Mouse (Mus musculus): ENCODE measurements at regions not wholly inside any gene's neighbourhood (a gene's known extent, or its start where the extent isn't known, plus 50 kb on each side); places are given as distances from the start of the nearest gene placed in this dataset.
A peak's percentile ranks its signal among the peaks of the same experiment; 100 is the strongest.

- no peak for DNase-seq (ENCODE audit: low spot score)
Observed at GRCm38 (mm10) chr19:52878812-52879502, 161.1 kb downstream of the Xpnpep1 start.

DNA sequence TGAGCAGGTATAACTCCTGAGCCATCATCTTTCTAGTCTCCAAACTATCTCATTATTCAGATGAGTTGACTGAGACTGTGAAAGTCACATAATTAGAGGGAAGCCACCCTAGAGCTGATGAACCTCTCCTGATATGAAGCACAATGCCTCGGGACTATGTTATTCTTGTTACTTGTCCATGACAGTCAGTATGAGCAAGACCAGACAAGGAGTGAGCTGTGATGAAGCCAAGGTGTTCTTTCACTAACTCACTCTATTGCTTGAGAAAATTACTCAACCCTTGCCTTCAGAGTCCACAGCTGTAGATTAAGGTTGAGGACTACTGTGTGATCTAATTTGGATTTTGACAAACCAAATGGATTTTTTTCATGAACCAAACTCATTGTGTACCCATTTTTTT lies 173.4 kb downstream of the Xpnpep1 start:
- DNase-seq (ENCODE audit: low spot score): no peak

GRCm38 (mm10) chr19:52861576-52861975 lies 178.4 kb downstream of the Xpnpep1 start:
- DNase-seq (ENCODE audit: low spot score): no peak

DNA sequence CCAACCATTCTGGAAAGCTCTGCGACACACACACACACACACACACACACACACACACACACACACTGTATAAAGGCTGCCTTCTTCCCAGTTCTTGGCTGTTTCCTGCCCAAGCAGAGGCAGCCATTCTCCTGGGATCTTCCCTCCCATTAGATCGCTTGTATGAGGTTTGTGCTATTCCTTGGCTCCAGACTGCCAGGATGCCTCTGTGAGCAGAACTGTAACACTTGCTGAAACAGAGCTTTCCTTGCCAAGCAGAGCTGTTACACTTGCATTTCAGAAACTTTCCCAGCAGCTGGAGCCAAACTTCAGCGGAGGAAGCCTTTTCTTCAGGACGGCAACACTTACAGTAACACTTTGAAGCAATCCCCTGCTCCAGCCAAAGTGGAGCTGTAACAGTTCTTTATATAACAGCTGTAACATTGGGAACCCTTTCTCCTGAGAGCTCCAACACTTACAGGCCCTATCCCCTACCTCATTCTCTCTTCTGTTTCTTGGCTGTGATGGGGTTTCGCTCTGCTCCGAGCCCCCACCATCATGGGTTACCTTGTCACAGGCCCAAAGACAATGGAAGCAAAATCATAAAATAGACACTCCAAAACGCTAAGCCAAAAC lies 185.8 kb downstream of the Xpnpep1 start:
- DNase-seq (ENCODE audit: low spot score): peak; percentile 38

DNA sequence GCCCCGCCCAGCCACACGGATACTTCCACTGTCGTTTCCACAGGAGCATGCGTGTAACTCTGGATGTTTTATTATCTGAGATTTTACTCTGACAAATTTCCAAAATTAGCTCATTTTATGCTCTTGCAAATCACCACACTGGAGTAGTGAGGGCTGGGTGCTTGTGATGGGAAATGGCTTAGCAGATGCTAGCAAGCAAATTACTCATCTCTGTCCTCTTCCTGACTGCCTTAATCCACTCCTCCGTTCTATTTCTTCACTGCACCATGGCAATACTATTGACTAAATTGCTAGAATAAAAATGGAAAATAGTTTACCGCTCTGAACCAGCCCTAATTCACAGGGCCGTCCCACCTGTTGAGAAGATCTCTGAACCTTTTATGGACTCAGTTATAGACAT lies 223.8 kb downstream of the Xpnpep1 start:
- no peak for DNase-seq (ENCODE audit: low spot score)

DNA sequence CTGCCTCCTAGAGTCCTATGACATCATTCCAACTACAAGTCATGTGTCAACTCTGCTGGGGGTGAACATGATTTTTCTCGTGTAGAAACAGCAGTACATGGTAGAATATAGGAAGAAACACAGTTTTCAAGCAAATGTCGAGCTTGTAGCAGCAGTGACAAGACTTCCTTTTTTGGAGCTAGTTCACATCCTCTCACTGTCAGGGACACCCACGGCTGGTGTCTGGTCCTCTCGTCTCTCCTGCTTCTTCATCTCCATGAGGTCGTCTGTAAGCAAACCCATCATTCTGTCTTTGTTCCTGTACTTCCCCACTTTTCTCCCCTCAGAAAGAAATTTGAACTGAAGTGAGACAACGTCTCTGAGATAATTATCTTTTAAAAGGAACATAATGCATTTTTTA lies 228.0 kb downstream of the Xpnpep1 start:
- DNase-seq (ENCODE audit: low spot score): no peak

DNA sequence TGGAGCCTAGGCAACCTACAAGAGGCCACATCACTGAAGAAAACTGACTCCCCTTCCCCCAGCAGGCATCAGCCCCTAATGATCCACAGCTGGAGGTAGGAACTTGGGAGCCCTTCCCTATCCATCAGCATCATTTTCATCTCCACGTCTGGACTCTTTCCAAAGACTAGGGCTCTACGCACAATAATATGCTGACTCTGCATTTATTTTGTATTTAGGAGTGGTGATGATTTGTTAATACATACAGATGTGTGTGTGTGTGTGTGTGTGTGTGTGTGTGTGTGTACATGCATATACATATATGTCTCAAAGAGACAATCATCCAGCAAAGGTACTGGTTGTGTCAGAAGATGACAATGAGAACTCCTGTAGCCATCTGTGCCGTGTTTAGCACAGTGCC lies 251.2 kb downstream of the Xpnpep1 start:
- no peak for DNase-seq (ENCODE audit: low spot score)

DNA sequence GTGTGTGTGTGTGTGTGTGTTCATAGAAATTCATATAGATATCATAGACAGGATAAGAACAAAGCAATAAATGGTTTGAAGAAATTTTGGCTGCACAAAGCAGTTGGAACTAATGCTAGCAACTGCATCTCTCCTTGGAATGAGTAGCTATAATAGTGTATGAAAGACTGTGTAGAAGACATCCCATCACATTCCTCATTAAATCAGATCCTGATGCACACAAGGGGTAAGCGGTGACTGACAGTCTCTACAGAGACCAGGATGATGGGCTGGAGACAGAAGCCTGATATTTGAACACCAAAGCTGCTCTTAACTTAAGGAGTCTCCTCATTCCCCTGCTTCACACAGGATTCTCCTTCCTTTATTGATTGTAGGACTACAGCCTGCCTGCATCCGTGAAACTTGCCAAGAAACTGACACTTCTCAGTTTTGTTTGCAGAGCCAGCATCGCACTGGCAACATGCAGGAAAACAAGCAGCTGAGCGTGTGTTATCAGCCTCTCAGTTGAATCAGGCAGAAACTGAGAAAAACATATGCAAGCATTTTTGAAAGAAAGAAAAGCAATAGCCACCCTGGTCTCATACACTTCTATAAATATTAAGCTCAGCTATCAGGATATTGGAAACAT lies 271.1 kb downstream of the Xpnpep1 start:
- DNase-seq (ENCODE audit: low spot score): no peak

- DNase-seq (ENCODE audit: low spot score): no peak
Observed at GRCm38 (mm10) chr19:52768117-52768516, 271.9 kb downstream of the Xpnpep1 start.

GRCm38 (mm10) chr19:52738946-52739345 lies 301.1 kb downstream of the Xpnpep1 start:
- no peak for DNase-seq (ENCODE audit: low spot score)

DNA sequence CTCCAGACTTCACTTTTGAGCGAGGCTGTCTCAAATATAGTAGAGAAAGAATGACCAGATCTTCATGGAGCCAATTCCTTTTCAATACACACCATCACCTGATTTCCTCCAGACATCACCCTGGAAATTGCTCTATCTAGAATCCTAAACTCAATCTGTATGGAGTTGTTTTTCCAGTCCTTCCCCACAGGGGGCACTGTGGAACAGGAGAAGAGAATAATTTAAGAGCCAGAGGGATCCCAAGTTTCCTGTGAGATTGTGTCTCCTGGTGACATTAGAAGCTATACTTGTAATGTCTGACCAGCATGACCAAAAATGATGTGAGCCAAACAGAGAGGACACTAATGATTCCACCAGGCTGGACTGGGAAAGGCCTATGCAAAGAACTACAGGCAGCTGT lies 318.2 kb downstream of the Xpnpep1 start:
- DNase-seq (ENCODE audit: low spot score): no peak

DNA sequence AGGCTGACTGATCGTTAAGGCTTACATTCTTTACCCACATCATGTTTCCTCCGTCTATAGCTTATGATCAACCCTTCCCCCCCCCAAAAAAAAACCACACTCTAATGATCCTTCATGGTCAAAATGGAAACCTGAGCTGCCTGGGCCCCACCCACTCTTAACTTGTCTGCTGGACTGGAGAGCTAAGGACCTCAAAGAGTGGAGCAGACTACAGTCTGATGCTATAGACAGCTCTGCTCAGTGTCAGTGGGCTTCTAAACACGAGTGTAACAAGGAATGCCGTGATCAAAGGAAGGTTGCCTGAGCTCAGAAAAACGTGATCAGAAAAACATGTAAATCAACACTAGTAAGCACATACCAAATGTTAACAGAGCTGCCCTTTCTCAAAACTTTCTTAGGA lies 324.7 kb downstream of the Xpnpep1 start:
- no peak for DNase-seq (ENCODE audit: low spot score)

GRCm38 (mm10) chr19:52707679-52708078 lies 332.3 kb downstream of the Xpnpep1 start:
- no peak for DNase-seq (ENCODE audit: low spot score)

DNA sequence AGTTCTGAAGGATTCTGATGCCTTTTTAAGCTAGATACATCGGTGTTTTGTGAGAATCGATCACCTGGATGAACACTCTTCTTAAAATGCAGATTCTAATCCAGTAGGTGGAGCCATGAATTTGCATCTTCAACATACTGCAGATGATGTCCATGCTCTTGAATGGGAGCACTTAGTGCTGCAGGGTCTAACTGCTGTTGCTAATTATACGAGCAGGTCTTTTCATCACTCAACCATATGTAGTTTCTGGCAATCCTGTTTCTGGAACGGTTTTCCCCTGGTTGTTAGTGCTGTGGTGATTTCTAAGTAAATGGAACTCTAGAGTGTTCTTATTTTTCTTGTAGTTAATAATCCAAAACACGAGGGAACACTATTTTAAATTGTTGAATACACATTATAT lies 379.0 kb downstream of the Xpnpep1 start:
- no peak for DNase-seq (ENCODE audit: low spot score)

DNA sequence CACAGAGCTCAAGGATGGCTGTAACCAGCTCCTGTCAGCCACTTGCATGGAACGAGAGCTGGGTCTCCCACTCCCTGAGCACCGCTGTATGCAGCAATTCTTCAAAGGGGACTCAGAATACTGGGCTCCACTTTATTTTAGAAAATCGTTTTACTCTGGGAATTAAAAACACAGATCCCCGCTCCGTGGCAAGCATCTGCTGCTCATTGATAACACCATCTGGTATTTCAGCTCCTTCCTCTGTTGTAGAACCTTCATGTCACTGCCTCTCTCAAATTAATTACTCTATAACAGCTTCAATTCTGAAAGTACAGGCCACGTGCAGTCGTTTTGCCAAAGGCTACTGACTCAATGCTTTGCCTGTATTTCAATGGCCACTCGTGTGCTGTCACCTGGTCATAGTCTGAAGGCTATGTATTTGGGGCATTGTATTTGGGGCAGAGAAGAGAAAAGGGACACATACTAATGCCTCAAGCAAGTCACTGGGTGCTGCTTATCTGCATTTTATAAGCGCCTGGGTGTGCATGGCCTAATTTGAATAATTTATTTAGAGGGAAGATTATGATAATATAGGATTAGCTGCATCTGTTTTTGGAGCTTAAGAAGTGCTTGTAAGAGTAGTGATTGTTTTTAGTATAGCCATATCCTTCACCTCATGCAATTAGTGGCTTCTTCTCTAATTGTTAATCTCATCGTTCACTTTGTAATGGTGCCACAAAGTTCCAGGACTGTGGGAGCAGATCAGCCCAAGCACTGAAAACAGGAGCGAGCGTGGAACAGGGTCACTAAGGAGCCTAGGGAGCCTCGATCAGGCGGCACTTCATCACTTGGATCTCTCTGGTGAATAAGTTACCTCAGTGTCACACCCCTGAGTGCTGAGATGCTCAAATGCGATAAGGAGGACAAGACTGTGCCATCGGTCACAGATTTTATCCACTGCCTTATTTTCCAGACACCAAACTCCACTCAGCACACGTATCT lies 383.3 kb downstream of the Ins1 start:
- no peak for DNase-seq (ENCODE audit: low spot score)

GRCm38 (mm10) chr19:52640228-52640627 lies 376.1 kb downstream of the Ins1 start:
- DNase-seq (ENCODE audit: low spot score): no peak

DNA sequence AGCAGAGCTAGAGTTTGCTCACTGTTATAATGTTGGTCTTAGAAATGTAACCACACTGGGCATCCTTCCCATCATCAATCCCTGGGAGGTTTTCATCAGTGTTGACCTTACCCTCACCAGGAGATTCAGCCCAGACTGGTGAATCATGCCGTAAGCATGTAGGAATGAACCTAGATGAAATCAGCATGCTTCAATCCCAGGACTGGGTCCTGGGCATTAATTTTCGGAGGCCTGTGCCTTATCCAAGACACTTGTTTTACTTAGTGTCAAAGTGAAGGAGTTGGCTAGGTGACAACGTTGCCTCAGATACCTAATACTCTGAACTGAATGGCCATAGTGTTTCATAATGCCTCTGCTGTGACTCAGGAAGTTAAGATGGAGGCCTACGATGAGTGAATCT lies 368.4 kb downstream of the Ins1 start:
- no peak for DNase-seq (ENCODE audit: low spot score)

DNA sequence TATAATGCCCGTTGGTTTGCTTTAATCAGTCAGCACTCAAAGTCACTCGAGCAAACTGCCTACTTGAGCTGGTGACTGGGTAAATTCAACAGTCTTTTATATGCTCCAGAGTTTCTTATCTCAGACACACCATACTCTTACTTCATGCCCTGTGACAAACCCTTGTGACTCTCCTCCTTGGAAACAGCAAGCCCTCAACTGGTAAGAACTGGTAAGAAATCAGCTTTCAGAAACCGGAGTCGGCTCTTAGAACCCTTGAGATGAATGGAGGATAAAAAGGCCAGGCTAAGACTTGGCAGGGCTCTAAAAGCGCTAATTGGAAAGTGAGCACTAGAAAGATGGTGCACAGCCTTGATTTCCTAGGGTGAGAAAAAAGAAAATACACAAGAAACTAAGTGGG lies 360.2 kb downstream of the Ins1 start:
- no peak for DNase-seq (ENCODE audit: low spot score)

DNA sequence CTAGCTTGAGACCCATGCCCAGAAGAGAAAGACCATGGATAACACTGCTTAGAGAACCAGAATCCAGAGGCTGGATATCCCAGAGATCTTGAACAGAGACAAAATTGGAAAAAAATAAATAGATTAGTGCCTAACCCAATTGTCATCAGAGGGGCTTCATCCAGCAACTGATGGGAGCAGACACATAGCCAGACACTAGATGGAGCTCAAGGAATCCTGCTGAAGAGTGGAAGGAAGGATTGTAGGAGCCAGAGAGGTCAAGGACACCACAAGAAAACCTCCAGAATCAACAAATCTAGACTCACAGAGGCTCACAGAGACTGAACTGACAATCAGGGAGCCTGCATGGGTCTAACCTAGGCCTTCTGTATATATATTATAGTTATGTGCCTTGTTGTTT lies 359.4 kb downstream of the Ins1 start:
- DNase-seq (ENCODE audit: low spot score): no peak

- no peak for DNase-seq (ENCODE audit: low spot score)
Observed at GRCm38 (mm10) chr19:52613353-52613752, 349.3 kb downstream of the Ins1 start.

DNA sequence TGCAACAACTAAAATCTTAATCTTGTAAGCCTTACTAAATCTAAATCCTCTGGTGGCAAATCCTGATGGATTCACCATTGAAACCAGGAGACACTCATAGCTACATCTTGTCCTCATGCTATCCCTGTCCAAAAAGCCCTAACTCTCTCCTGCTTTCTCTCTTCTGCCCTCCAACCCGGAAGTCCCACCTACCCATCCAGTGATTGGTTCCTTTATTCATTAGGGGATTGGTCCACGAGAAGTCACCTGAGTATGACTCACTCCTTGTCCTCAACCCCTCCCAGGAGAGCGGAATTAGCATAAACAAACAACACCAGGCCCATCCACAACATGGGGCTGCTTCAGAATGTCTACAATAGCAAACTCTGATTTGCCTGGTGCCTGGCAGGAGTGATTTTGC lies 342.8 kb downstream of the Ins1 start:
- no peak for DNase-seq (ENCODE audit: low spot score)

GRCm38 (mm10) chr19:52600410-52600809 lies 336.3 kb downstream of the Ins1 start:
- no peak for DNase-seq (ENCODE audit: low spot score)
